Mouse (Mus musculus): ENCODE measurements around the gene Gbf1. TPM values are rescaled to one million over a fixed set of nuclear protein-coding genes. Genes with fewer than 3 reads are reported as not detected.
"Not testable (repeated sequence)": the region's sequence is repeated elsewhere in the genome, so short reads cannot be mapped to it uniquely, and the experiment has no call there.

Gbf1 gene
- total RNA-seq, 2 experiments from 2014 or later: 45.0 to 47.8 TPM

- no peak for DNase-seq
- intact Hi-C loops (cut with DNase I; ENCODE audit: low total_unique reads): no loop called here
These were observed 12.0 kb upstream of the Gbf1 start for GRCm38 (mm10) chr19:46140324-46140723.

GRCm38 (mm10) chr19:46141091-46141490 lies 11.2 kb upstream of the Gbf1 start:
- peak; percentile 36 for DNase-seq
- intact Hi-C loops (cut with DNase I; ENCODE audit: low total_unique reads): no loop called here

GRCm38 (mm10) chr19:46147511-46148371 lies 4.6 kb upstream of the Gbf1 start, which contains the start of gene Pitx3:
Gene Pitx3, minus strand, starts transcription at chr19:46148326.
- intact Hi-C loops (cut with DNase I; ENCODE audit: low total_unique reads): no loop called here

GRCm38 (mm10) chr19:46148372-46148760 lies 3.9 kb upstream of the Gbf1 start:
- peak; percentile 92 for DNase-seq
- intact Hi-C loops (cut with DNase I; ENCODE audit: low total_unique reads): no loop called here

More at GRCm38 (mm10) chr19:46147511-46148371, 4.6 kb upstream of the Gbf1 start, which contains the start of gene Pitx3:
- DNase-seq: peak; percentile 65

- intact Hi-C loops (cut with DNase I; ENCODE audit: low total_unique reads): no loop called here
- DNase-seq: no peak
These were observed 3.2 kb upstream of the Gbf1 start for GRCm38 (mm10) chr19:46149091-46149490.

GRCm38 (mm10) chr19:46165950-46166349 lies 13.6 kb downstream of the Gbf1 start:
- DNase-seq: no peak

GRCm38 (mm10) chr19:46167169-46167568 lies 14.9 kb downstream of the Gbf1 start:
- DNase-seq; intact Hi-C loops (cut with DNase I; ENCODE audit: low total_unique reads): not testable (repeated sequence)

More at GRCm38 (mm10) chr19:46165950-46166349, 13.6 kb downstream of the Gbf1 start:
- intact Hi-C loops (cut with DNase I; ENCODE audit: low total_unique reads): no loop called here

- no peak for DNase-seq
- intact Hi-C loops (cut with DNase I; ENCODE audit: low total_unique reads): no loop called here
These were observed 17.1 kb downstream of the Gbf1 start for GRCm38 (mm10) chr19:46169396-46169795.

- intact Hi-C loops (cut with DNase I; ENCODE audit: low total_unique reads): no loop called here
- DNase-seq: no peak
These were observed 17.6 kb downstream of the Gbf1 start for GRCm38 (mm10) chr19:46169913-46170312.

GRCm38 (mm10) chr19:46172541-46172940 lies 20.2 kb downstream of the Gbf1 start:
- DNase-seq: no peak
- intact Hi-C loops (cut with DNase I; ENCODE audit: low total_unique reads): no loop called here

- no peak for DNase-seq
- intact Hi-C loops (cut with DNase I; ENCODE audit: low total_unique reads): no loop called here
These were observed 22.9 kb downstream of the Gbf1 start for GRCm38 (mm10) chr19:46175173-46175572.

- intact Hi-C loops (cut with DNase I; ENCODE audit: low total_unique reads): no loop called here
- no peak for DNase-seq
These were observed 24.7 kb downstream of the Gbf1 start for GRCm38 (mm10) chr19:46177046-46177445.

- no peak for DNase-seq
- intact Hi-C loops (cut with DNase I; ENCODE audit: low total_unique reads): no loop called here
These were observed 28.0 kb downstream of the Gbf1 start for GRCm38 (mm10) chr19:46180274-46180673.

- DNase-seq: no peak
- intact Hi-C loops (cut with DNase I; ENCODE audit: low total_unique reads): no loop called here
These were observed 29.9 kb downstream of the Gbf1 start for GRCm38 (mm10) chr19:46182241-46182640.

- DNase-seq: peak; percentile 69
- intact Hi-C loops (cut with DNase I; ENCODE audit: low total_unique reads): no loop called here
These were observed 34.3 kb downstream of the Gbf1 start for GRCm38 (mm10) chr19:46186611-46187010.

- no peak for DNase-seq
- intact Hi-C loops (cut with DNase I; ENCODE audit: low total_unique reads): no loop called here
These were observed 34.9 kb downstream of the Gbf1 start for GRCm38 (mm10) chr19:46187203-46187602.

- no peak for DNase-seq
- intact Hi-C loops (cut with DNase I; ENCODE audit: low total_unique reads): no loop called here
These were observed 46.0 kb downstream of the Gbf1 start for GRCm38 (mm10) chr19:46198293-46198692.

GRCm38 (mm10) chr19:46198891-46199290 lies 46.6 kb downstream of the Gbf1 start:
- DNase-seq: no peak
- intact Hi-C loops (cut with DNase I; ENCODE audit: low total_unique reads): no loop called here

GRCm38 (mm10) chr19:46204166-46204565 lies 51.9 kb downstream of the Gbf1 start:
- DNase-seq: no peak
- intact Hi-C loops (cut with DNase I; ENCODE audit: low total_unique reads): no loop called here

- DNase-seq: no peak
- intact Hi-C loops (cut with DNase I; ENCODE audit: low total_unique reads): no loop called here
These were observed 53.4 kb downstream of the Gbf1 start for GRCm38 (mm10) chr19:46205680-46206079.

GRCm38 (mm10) chr19:46210951-46211350 lies 58.6 kb downstream of the Gbf1 start:
- intact Hi-C loops (cut with DNase I; ENCODE audit: low total_unique reads): no loop called here
- DNase-seq: no peak
